Mouse (Mus musculus): ENCODE measurements around the gene Olfr65. TPM values are rescaled to one million over a fixed set of nuclear protein-coding genes. Genes with fewer than 3 reads are reported as not detected.
A peak's percentile ranks its signal among the peaks of the same experiment; 100 is the strongest.

Gene Olfr65
- total RNA-seq (2021), result not detected

GRCm38 (mm10) chr7:103903187-103903586 is at the start of gene Olfr65:
Gene Olfr65 (plus strand): TSS chr7:103903487.
- intact Hi-C loops (cut with DNase I), result no loop called here
- no peak for DNase-seq

GRCm38 (mm10) chr7:103854669-103855068 is 48.6 kb upstream of the Olfr65 start:
- DNase-seq, result no peak
- intact Hi-C loops (cut with DNase I), result no loop called here

GRCm38 (mm10) chr7:103859076-103859475 is 44.2 kb upstream of the Olfr65 start:
- DNase-seq, result no peak
- intact Hi-C loops (cut with DNase I), result no loop called here

- intact Hi-C loops (cut with DNase I), result no loop called here
Observed at GRCm38 (mm10) chr7:103860855-103861254, 42.4 kb upstream of the Olfr65 start.

GRCm38 (mm10) chr7:103861531-103861930 is 41.8 kb upstream of the Olfr65 start:
- intact Hi-C loops (cut with DNase I), result no loop called here
- DNase-seq, result no peak

More at GRCm38 (mm10) chr7:103860855-103861254, 42.4 kb upstream of the Olfr65 start:
- peak; percentile 18 to 38 for DNase-seq

- intact Hi-C loops (cut with DNase I), result no loop called here
- no peak for DNase-seq
Observed at GRCm38 (mm10) chr7:103865716-103866115, 37.6 kb upstream of the Olfr65 start.

- intact Hi-C loops (cut with DNase I), result loop anchor here (5.0 kb wide), 1 partner anchor 78 kb away; the partner anchor contains the start of gene Olfr67
- no peak for DNase-seq
Observed at GRCm38 (mm10) chr7:103870667-103871066, 32.6 kb upstream of the Olfr65 start.

GRCm38 (mm10) chr7:103873064-103873463 is 30.2 kb upstream of the Olfr65 start:
- intact Hi-C loops (cut with DNase I), result loop anchor here (5.0 kb wide), 1 partner anchor 81 kb away; the partner anchor contains the start of gene Olfr67
- no peak for DNase-seq

GRCm38 (mm10) chr7:103874451-103874850 is 28.8 kb upstream of the Olfr65 start:
- intact Hi-C loops (cut with DNase I), result loop anchor here (5.0 kb wide), 1 partner anchor 82 kb away; the partner anchor contains the start of gene Olfr67
- no peak for DNase-seq

- no peak for DNase-seq
- intact Hi-C loops (cut with DNase I), result no loop called here
Observed at GRCm38 (mm10) chr7:103877093-103877492, 26.2 kb upstream of the Olfr65 start.

- intact Hi-C loops (cut with DNase I), result no loop called here
Observed at GRCm38 (mm10) chr7:103886152-103886551, 17.1 kb upstream of the Olfr65 start, which contains the start of gene Olfr66. Gene Olfr66 (minus strand): TSS chr7:103886252.

GRCm38 (mm10) chr7:103894385-103894784 is 8.9 kb upstream of the Olfr65 start, which contains the start of gene Olfr64:
Gene Olfr64 (minus strand): TSS chr7:103894485.
- intact Hi-C loops (cut with DNase I), result no loop called here
- DNase-seq, result no peak

More at GRCm38 (mm10) chr7:103886152-103886551, 17.1 kb upstream of the Olfr65 start, which contains the start of gene Olfr66:
- DNase-seq, result no peak

GRCm38 (mm10) chr7:103910047-103910446 is 6.8 kb downstream of the Olfr65 start:
- intact Hi-C loops (cut with DNase I), result no loop called here
- DNase-seq, result no peak

GRCm38 (mm10) chr7:103912969-103913511 is 9.8 kb downstream of the Olfr65 start:
- DNase-seq, result no peak
- intact Hi-C loops (cut with DNase I), result no loop called here

GRCm38 (mm10) chr7:103915338-103915737 is 12.1 kb downstream of the Olfr65 start:
- intact Hi-C loops (cut with DNase I), result no loop called here
- DNase-seq, result no peak

GRCm38 (mm10) chr7:103928525-103928924 is 25.2 kb downstream of the Olfr65 start, which contains the start of gene Olfr631:
Gene Olfr631 (plus strand): TSS chr7:103928825.
- intact Hi-C loops (cut with DNase I), result no loop called here
- no peak for DNase-seq

GRCm38 (mm10) chr7:103934264-103934663 is 31.0 kb downstream of the Olfr65 start, which contains the start of gene Olfr632:
Gene Olfr632 (plus strand): TSS chr7:103934347.
- no peak for DNase-seq

GRCm38 (mm10) chr7:103942730-103943129 is 39.4 kb downstream of the Olfr65 start:
- peak; percentile 7 to 32 for DNase-seq
- intact Hi-C loops (cut with DNase I), result loop anchor here (2.0 to 5.0 kb wide), 2 partner anchors 150 to 1436 kb away; partner anchors contain the start of gene Olfr67

More at GRCm38 (mm10) chr7:103934264-103934663, 31.0 kb downstream of the Olfr65 start, which contains the start of gene Olfr632:
- intact Hi-C loops (cut with DNase I), result no loop called here

GRCm38 (mm10) chr7:103944137-103944536 is 40.9 kb downstream of the Olfr65 start, which contains the start of gene Olfr633:
Gene Olfr633 (plus strand): TSS chr7:103944437.
- DNase-seq, result no peak
- intact Hi-C loops (cut with DNase I), result loop anchor here (5.0 kb wide), 1 partner anchor 152 kb away; the partner anchor contains the start of gene Olfr67
